Mouse (Mus musculus) forebrain, embryonic 16.5 days (tissue): ENCODE measurements around the gene Ccdc43. TPM values are rescaled to one million over a fixed set of nuclear protein-coding genes. Genes with fewer than 3 reads are reported as not detected.
A peak's percentile ranks its signal among the peaks of the same experiment; 100 is the strongest.

Experiments used
- ATAC-seq: fragments of 200-750 bp; cut with Nextera tagmentation; 2 replicates; pipeline ENCODE4 v1.8.0; 2017; ENCODE audit warnings: mild to moderate bottlenecking, moderate library complexity
- H3K27ac ChIP-seq: fragments of 300-500 bp; sonication (generic); 2 replicates; pipeline ENCODE4 v1.5.1; 2014; ENCODE audit warnings: low read length, control low read depth
- H3K27me3 ChIP-seq: fragments of 300-500 bp; sonication (generic); replicated peaks from 2 replicates; pipeline ENCODE4 v1.6.1; 2014; ENCODE audit warnings: low read length; ENCODE audit not compliant: control insufficient read depth, insufficient read depth
- H3K36me3 ChIP-seq: fragments of 300-500 bp; sonication (generic); 2 replicates; pipeline ENCODE4 v1.6.1; 2014; ENCODE audit not compliant: control insufficient read depth, insufficient read depth
- H3K4me1 ChIP-seq: fragments of 300-500 bp; sonication (generic); replicated peaks from 2 replicates; pipeline ENCODE4 v1.6.1; 2014; ENCODE audit warnings: low read length; ENCODE audit not compliant: control insufficient read depth, insufficient read depth
- H3K4me2 ChIP-seq: fragments of 300-500 bp; sonication (generic); 2 replicates; pipeline ENCODE4 v1.6.1; 2014; ENCODE audit warnings: mild to moderate bottlenecking, low read length, control low read depth
- H3K4me3 ChIP-seq: fragments of 300-500 bp; sonication (generic); replicated peaks from 2 replicates; pipeline ENCODE4 v1.5.1; 2014; ENCODE audit warnings: mild to moderate bottlenecking, low read length, control low read depth
- H3K9ac ChIP-seq: fragments of 300-500 bp; sonication (generic); replicated peaks from 2 replicates; pipeline ENCODE4 v1.6.1; 2014; ENCODE audit warnings: low read depth, low read length, control low read depth
- H3K9me3 ChIP-seq: fragments of 300-500 bp; sonication (generic); 2 replicates; pipeline ENCODE4 v1.6.1; 2016; ENCODE audit warnings: low read length; ENCODE audit not compliant: control insufficient read depth
- WGBS: fragments of 180-500 bp; shearing (Covaris S2); extraction: QIAGEN DNeasy Blood & Tissue Kit; methylation state at CpG from one replicate; pipeline ENCODE4 v1.1.7; 2014; 5-methylcytosine and 5-hydroxymethylcytosine counted together
- polyA plus RNA-seq: library from polyadenylated mRNA; unstranded; fragments of >200 nt; fragmentation: Nextera tagmentation; extraction: Ambion mirVana; gene quantifications from 2 replicates; pipeline ENCODE4 v1.2.1, GENCODE M21; 2015

Gene Ccdc43
- polyA plus RNA-seq, result 46.8 and 51.2 TPM in 2 replicates

DNA sequence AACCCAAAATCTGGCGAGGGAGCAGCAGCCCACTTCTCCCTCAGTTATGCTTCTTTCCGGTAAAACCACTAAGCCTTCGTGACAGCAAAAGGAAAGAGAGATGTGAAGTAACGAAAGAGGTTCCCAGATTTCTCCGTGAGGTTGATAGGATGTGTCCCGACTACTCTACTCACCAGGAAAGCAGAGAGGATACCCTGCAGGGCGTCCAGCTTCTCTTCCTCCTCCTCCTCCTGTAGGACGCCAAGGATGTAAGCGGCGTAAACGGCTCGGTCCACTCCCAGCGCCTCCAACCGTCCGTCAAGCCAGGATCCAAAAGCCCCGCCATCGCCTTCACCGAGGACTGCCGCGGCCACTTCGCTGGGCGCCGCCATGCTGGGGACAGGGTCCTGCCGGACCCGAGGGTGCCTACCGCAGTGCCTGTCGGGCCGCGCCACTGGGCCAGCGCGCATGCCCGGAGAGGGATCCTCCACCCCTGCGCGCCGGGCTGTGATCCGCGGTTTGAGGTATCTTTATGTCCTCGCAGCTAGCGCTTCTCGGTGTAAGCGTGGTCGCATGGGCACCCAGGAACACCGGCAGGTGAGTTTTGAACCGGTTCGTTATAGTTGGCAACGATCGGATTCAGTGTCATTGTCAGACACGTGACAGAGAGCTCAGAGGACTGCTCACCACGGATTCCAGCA is at the start of gene Ccdc43:
Gene Ccdc43, minus strand, starts transcription at position 445 of the 680 bp plus-strand sequence.
- Histone ChIP-seq H3K4me2 (peak within 1 kb of the TSS; percentile 70), H3K9me3 (no peaks in the 10 kb centered on the region), H3K4me1 (peaks cover 18% of the 10 kb centered on the region), H3K4me3 (peak within 1 kb of the TSS; percentile 69), H3K27ac (peak within 1 kb of the TSS; percentile 49), H3K27me3 (no peaks in the 10 kb centered on the region), H3K36me3 (no peaks in the 10 kb centered on the region), H3K9ac (peak within 1 kb of the TSS; percentile 76)
- WGBS, result under 1% methylated on average over 49 of the region's 49 CpGs
- ATAC-seq, result peak; percentile 99

GRCm38 (mm10) chr11:102744746-102745145 is 47.2 kb upstream of the Ccdc43 start:
- Histone ChIP-seq H3K9me3 (no peaks in the 10 kb centered on the region), H3K27me3 (no peaks in the 10 kb centered on the region), H3K36me3 (no peaks in the 10 kb centered on the region), H3K4me2 (no peak overlapping the region), H3K9ac (no peak overlapping the region), H3K4me1 (peaks cover 16% of the 10 kb centered on the region), H3K4me3 (no peak overlapping the region), H3K27ac (no peak overlapping the region)
- WGBS, result 82% methylated on average over 3 of the region's 3 CpGs
- ATAC-seq, result no peak

DNA sequence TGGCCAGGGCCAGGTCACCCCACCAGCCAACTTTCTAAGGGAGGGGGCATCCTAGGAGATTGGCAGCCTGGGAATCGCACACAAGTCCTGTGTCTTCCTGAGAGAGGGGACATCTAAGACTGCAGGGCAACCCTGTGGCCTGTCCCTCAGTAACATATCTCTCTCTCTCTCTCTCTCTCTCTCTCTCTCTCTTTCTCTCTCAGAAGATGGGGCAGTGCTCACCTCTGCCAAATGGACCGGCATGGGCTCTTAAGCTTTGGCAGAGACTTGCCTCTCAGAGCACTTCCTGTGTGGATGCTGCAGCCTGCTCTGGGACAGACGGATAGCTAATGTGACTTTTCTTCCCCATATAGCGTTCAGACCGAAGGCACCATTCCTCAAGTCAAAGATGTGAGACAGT is 45.3 kb upstream of the Ccdc43 start:
- Histone ChIP-seq H3K4me2 (no peak overlapping the region), H3K9me3 (no peaks in the 10 kb centered on the region), H3K27me3 (peaks cover 7% of the 10 kb centered on the region), H3K9ac (no peak overlapping the region), H3K36me3 (no peaks in the 10 kb centered on the region), H3K4me1 (peaks cover 23% of the 10 kb centered on the region), H3K4me3 (no peak overlapping the region), H3K27ac (no peak overlapping the region)
- WGBS, result 85% methylated on average over 5 of the region's 5 CpGs
- ATAC-seq, result no peak

DNA sequence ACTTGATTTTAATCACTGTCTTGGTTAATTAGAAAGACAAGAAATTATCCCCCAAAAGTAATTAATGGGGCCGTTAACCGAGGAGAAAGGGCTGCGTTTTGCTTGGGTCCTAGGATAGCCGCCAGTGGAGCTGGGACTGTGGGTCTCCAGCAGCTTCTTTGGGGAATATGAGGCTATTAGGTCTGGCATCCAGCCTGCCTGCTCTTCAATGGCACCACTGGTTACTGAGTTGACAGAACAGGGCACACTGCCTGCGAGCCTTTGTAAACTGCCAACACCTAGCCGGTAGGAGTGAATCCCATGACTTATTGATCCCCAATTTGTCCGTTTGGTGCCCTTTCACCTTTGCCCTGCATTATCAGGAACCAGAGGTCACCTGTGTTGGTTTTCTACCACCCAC is 44.5 kb upstream of the Ccdc43 start:
- no peak for ATAC-seq
- Histone ChIP-seq H3K4me2 (no peak overlapping the region), H3K27ac (no peak overlapping the region), H3K4me3 (no peak overlapping the region), H3K27me3 (peaks cover 7% of the 10 kb centered on the region), H3K4me1 (peaks cover 23% of the 10 kb centered on the region), H3K9me3 (no peaks in the 10 kb centered on the region), H3K9ac (no peak overlapping the region), H3K36me3 (no peaks in the 10 kb centered on the region)
- WGBS, result 20% methylated on average over 7 of the region's 7 CpGs

DNA sequence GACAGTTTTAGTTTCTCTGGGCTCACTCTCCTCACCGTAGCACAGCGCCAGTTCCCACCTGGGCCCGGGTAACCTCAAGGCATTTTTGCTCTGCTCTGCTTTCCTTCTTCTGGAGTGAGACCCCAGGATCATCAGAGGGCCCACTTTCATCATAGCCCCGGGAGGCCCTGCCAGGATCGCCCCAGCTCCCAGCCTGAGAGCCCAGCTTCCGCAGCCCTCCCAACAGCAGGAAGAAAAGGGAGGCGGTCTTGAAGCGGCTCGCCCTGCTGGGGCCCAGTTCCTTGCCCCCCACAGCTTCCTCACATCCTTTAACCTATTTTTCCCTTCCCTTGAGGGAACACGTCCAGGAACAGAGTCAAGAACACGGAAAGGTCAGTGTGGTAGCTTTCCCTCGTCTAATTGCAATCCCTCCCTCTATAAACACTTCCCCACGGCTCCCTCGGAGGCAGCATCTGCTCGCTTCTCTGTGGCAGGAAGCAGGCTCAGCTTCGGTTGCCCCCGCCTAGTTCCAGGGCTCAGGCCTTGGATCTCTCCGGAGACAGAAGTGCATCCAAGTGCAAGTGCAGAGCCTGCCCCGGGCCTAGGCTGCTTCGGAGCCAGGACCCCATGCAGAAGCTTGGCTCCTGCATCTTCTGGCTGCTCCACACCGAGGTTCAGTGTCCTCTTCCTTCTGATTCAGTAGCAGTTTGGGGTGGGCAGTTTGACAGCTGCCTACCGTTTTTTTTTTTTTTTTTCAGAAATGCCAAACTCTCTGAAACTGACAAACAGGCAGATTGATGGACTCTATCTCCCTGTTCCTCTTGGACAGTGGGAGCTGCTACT is 43.8 kb upstream of the Ccdc43 start:
- ATAC-seq, result no peak
- WGBS, result 13% methylated on average over 22 of the region's 22 CpGs
- H3K4me2 ChIP-seq, result no peak overlapping the region
- H3K27ac ChIP-seq, result no peak overlapping the region
- H3K9ac ChIP-seq, result peak overlapping the region; percentile 22
- H3K36me3 ChIP-seq, result no peaks in the 10 kb centered on the region
- no peaks in the 10 kb centered on the region for H3K9me3 ChIP-seq
- H3K4me1 ChIP-seq, result peaks cover 23% of the 10 kb centered on the region
- H3K4me3 ChIP-seq, result no peak overlapping the region
- H3K27me3 ChIP-seq, result peaks cover 7% of the 10 kb centered on the region

- Histone ChIP-seq H3K4me2 (no peak overlapping the region), H3K9me3 (no peaks in the 10 kb centered on the region), H3K36me3 (no peaks in the 10 kb centered on the region), H3K27ac (no peak overlapping the region), H3K9ac (no peak overlapping the region), H3K4me3 (no peak overlapping the region), H3K27me3 (peaks cover 7% of the 10 kb centered on the region), H3K4me1 (peaks cover 23% of the 10 kb centered on the region)
- 54% methylated on average over 11 of the region's 11 CpGs for WGBS
- no peak for ATAC-seq
Observed at GRCm38 (mm10) chr11:102740634-102741033, 43.1 kb upstream of the Ccdc43 start.

DNA sequence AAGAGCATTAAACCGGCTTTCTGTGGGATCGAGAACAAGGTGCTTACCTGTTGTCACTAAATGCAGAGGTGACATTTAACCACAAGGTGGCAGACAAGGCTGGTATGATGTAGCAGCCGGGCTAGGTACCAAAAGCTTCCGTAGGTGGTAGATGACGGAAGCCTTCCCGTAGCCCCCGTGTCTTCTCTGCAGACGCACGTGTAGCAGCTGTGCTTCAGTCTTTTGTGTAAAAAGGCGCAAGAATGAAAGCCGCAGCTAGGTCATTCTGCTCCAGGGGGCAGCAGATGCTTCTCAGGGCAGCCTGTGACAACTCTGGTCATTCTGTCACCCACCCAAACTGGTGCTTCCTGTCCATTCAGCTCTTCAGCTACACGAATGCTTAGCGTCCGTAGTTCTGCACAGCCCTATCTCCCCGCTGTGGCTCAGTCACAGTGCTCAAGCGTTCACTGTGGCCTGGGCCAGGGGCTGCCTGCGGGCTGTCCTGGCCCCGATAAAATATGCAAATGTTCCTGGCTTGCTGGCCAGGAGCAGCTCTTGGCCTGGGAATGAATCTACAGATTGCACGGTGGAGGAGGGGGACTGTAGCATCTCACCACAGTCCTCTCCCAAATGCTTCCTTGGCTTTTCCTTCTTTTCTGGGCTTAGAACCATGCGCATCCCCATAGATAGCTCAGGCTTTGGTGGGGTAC is 41.8 kb upstream of the Ccdc43 start:
- Histone ChIP-seq H3K4me3 (peak overlapping the region; percentile 33), H3K27ac (peak overlapping the region; percentile 73), H3K4me1 (peaks cover 23% of the 10 kb centered on the region), H3K27me3 (peaks cover 7% of the 10 kb centered on the region), H3K4me2 (peak overlapping the region; percentile 65), H3K9me3 (no peaks in the 10 kb centered on the region), H3K9ac (peak overlapping the region; percentile 59), H3K36me3 (no peaks in the 10 kb centered on the region)
- 4% methylated on average over 20 of the region's 20 CpGs for WGBS
- ATAC-seq, result peak; percentile 90

DNA sequence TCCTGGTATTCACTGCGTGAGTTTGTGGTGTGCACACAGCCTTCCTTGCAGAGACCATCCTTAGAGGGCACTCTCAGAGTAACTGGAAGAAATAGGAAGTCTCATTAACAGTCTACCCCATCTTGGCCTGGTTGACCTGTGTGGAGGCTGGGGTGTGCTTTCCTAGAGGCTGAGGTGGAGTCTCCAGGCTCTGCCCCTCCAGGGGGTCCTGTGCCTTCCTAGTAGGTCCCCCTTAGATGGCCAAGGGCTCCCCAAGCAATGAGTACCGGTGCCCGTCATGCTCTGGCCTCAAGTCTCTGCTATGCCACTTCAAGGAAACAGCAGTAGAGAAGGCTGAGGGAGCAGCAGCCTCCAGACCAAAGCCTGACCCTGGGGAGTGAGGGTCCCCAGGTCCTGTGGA is 40.5 kb upstream of the Ccdc43 start:
- no peak overlapping the region for H3K9ac ChIP-seq
- H3K4me2 ChIP-seq, result no peak overlapping the region
- H3K36me3 ChIP-seq, result no peaks in the 10 kb centered on the region
- WGBS, result 84% methylated on average over 3 of the region's 3 CpGs
- H3K27ac ChIP-seq, result no peak overlapping the region
- peaks cover 23% of the 10 kb centered on the region for H3K4me1 ChIP-seq
- H3K4me3 ChIP-seq, result no peak overlapping the region
- peaks cover 7% of the 10 kb centered on the region for H3K27me3 ChIP-seq
- H3K9me3 ChIP-seq, result no peaks in the 10 kb centered on the region
- ATAC-seq, result no peak

DNA sequence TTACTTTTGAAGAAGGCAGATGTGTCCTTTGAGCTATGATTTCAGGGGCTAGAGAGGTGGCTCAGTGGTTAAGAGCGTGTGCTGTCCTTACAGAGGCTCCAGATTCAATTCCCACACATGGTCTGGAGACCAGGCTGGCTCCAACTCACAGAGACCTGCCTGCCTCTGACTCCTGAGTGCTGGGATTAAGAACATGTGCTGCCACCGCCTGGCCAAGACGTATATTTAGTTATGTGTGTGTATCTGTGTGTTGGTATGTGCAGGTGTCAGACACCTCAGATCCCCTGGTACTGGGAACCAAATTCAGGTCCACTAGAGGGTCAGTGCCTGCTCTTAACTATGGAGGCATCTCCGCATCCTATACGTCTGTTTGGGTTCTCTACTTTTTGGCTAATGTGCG is 37.4 kb upstream of the Ccdc43 start:
- H3K4me2 ChIP-seq, result no peak overlapping the region
- H3K36me3 ChIP-seq, result no peaks in the 10 kb centered on the region
- H3K4me3 ChIP-seq, result no peak overlapping the region
- H3K4me1 ChIP-seq, result peaks cover 9% of the 10 kb centered on the region
- no peak overlapping the region for H3K27ac ChIP-seq
- 94% methylated on average over 6 of the region's 6 CpGs for WGBS
- no peaks in the 10 kb centered on the region for H3K9me3 ChIP-seq
- ATAC-seq, result no peak
- no peak overlapping the region for H3K9ac ChIP-seq
- peaks cover 7% of the 10 kb centered on the region for H3K27me3 ChIP-seq
